Mouse (Mus musculus) neural tube, embryonic 12.5 days (tissue): ENCODE results near the gene Mical3. TPM values are rescaled to one million over a fixed set of nuclear protein-coding genes. Genes with fewer than 3 reads are reported as not detected.

Experiments used
- ATAC-seq: fragments of 200-750 bp; cut with Nextera tagmentation; 2 replicates; pipeline ENCODE4 v1.8.0; 2017; ENCODE audit warnings: low read depth, mild to moderate bottlenecking, moderate TSS enrichment, moderate library complexity; ENCODE audit not compliant: low FRiP score
- H3K27ac ChIP-seq: fragments of 300-500 bp; sonication (generic); 2 replicates; pipeline ENCODE4 v1.5.1; 2016
- H3K27me3 ChIP-seq: fragments of 300-500 bp; sonication (generic); replicated peaks from 2 replicates; pipeline ENCODE4 v1.6.1; 2016; ENCODE audit warnings: mild to moderate bottlenecking
- H3K36me3 ChIP-seq: fragments of 300-500 bp; sonication (generic); 2 replicates; pipeline ENCODE4 v1.6.1; 2016; ENCODE audit warnings: mild to moderate bottlenecking
- H3K4me1 ChIP-seq: fragments of 300-500 bp; sonication (generic); 2 replicates; pipeline ENCODE4 v1.6.1; 2016
- H3K4me2 ChIP-seq: fragments of 300-500 bp; sonication (generic); replicated peaks from 2 replicates; pipeline ENCODE4 v1.6.1; 2016; ENCODE audit warnings: mild to moderate bottlenecking
- H3K4me3 ChIP-seq: fragments of 300-500 bp; sonication (generic); 2 replicates; pipeline ENCODE4 v1.5.1; 2016
- H3K9ac ChIP-seq: fragments of 300-500 bp; sonication (generic); 2 replicates; pipeline ENCODE4 v1.6.1; 2016; ENCODE audit warnings: mild to moderate bottlenecking
- H3K9me3 ChIP-seq: fragments of 300-500 bp; sonication (generic); 2 replicates; pipeline ENCODE4 v1.6.1; 2016; ENCODE audit warnings: mild to moderate bottlenecking
- WGBS: fragments of 180-500 bp; shearing (Covaris S2); methylation state at CpG from one replicate; pipeline ENCODE4 v1.1.7; 2016; 5-methylcytosine and 5-hydroxymethylcytosine counted together
- polyA plus RNA-seq: library from polyadenylated mRNA; unstranded; fragments of >200 nt; fragmentation: Nextera tagmentation; extraction: Ambion mirVana; gene quantifications from 2 replicates; pipeline ENCODE4 v1.2.1, GENCODE M21; 2016

Gene Mical3
- polyA plus RNA-seq, 1 experiment from 2014 or later, result 17.3 TPM

DNA sequence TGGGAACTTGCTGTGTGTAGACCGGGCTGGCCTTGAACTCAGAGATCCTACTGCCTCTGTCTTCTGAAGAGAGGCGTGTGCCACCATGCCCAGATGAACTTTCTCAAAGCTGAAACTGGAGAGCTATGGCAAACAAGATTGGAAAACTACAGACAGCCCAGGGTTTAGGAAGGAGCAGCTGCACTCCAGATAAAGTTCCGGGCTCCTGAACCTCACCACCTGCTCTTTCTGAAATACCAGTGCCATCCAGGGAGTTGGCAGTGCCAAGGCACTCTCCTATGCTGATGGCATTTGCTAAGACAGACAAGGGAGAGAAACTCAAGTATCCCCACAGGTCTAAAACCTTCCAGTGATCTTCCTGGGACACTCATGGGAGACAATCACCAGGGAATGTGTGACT lies 166.6 kb downstream of the Mical3 start:
- no peak overlapping the region for H3K27ac ChIP-seq
- no peak for ATAC-seq
- H3K4me2 ChIP-seq, result no peak overlapping the region
- H3K27me3 ChIP-seq, result no peaks in the 10 kb centered on the region
- H3K9me3 ChIP-seq, result no peaks in the 10 kb centered on the region
- 92% methylated on average over 3 of the region's 3 CpGs for WGBS
- H3K36me3 ChIP-seq, result peaks cover 15% of the 10 kb centered on the region
- H3K4me3 ChIP-seq, result no peak overlapping the region
- no peaks in the 10 kb centered on the region for H3K4me1 ChIP-seq
- no peak overlapping the region for H3K9ac ChIP-seq

DNA sequence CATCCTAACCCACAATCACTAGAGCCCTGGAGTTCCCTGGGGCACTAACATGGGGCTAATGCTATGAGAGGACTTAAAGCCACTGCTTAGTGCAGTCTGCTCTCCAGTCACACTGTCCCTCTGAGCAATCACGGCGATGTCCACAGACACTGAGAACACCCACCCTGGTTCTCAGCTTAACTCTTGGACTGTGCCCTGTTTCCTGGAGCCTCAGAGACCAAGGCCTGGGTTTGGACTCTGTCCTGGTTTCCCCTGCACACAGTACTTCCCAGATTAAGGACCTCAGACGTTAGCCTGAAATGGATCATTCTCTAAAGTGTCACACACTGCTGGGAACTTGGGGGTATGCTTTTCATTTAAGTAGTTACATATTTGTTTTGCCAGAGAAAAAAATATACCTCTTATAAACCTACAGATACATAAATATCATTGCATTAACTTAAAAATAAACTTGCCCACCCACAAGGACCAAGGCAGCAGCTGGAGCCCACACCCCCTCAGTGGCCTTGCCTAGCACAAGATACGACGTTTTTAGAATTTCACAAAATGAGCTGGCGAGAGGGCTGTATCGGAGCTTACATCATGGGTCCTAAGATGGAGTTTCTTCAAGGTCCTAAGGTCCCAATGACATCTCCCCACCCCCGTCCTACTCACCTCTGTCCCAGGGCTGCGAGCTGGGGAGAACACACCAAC lies 170.3 kb downstream of the Mical3 start:
- no peaks in the 10 kb centered on the region for H3K9me3 ChIP-seq
- no peaks in the 10 kb centered on the region for H3K4me1 ChIP-seq
- H3K27me3 ChIP-seq, result no peaks in the 10 kb centered on the region
- no peak overlapping the region for H3K27ac ChIP-seq
- ATAC-seq, result no peak
- H3K9ac ChIP-seq, result no peak overlapping the region
- no peak overlapping the region for H3K4me3 ChIP-seq
- no peak overlapping the region for H3K4me2 ChIP-seq
- 90% methylated on average over 9 of the region's 9 CpGs for WGBS
- peaks cover 43% of the 10 kb centered on the region for H3K36me3 ChIP-seq

DNA sequence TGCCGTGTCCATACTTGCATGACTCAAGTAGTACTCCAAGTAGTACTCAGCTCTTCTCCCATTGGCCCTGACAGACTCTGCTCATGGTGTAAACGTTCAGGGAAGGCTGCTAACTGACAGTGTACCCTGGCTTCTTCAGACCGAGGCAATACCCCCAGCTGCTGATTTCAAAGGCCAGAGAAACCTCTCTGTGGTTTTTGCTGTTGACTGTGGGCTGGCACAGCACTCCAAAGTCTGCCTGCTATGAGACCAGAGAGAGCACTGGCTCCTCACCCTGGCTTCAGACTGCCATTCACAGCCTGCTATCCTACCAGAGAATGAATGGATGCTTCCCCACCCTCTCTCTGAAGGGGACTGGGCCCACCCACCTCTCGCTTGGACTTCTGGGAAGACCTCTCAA lies 173.5 kb downstream of the Mical3 start:
- Histone ChIP-seq H3K36me3 (peaks cover 53% of the 10 kb centered on the region), H3K9ac (no peak overlapping the region), H3K27ac (no peak overlapping the region), H3K4me2 (no peak overlapping the region), H3K4me3 (no peak overlapping the region), H3K27me3 (no peaks in the 10 kb centered on the region), H3K9me3 (no peaks in the 10 kb centered on the region), H3K4me1 (no peaks in the 10 kb centered on the region)
- ATAC-seq, result no peak
- WGBS, result 86% methylated on average over 4 of the region's 4 CpGs

DNA sequence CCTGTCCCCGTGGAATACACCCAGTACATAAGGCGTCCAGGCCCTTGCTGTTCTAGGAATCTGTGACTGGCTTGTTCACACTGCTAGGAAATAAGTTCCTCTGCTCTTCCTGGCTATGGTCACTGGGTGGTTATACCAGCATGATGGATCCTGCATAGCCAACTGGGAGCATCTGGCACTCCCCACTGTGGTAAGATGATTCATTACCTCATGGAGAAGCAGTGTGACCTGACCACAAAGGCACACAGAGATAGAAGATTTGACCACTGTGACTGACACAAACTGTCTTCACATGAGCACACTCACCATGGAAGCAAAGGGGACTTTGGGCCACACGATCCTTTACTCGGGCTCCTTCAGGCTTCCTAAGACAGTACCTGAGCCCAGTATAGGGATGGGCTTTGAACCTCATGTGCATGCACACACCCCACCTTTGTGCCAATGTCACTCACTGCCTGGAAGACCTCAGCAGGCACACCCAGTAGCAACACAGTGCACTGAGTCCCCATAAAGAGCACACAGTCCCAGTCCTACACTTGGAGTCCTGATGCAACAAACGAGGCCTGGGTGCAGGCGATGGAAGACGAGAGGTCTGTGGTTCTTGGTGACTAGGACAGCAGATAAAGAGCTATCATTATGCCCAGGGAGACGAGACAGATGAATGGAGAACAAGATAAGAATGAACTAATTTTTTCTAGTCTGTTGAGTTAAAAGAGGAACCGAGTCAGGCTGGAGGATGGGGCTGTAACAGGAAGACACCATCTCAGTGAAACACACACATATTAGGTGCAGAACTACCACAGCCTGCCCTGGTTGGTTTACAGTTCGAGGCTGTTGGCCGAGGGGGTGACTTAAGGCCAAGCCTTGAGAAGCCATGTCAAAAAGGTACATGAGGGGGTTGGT lies 174.3 kb downstream of the Mical3 start:
- Histone ChIP-seq H3K4me1 (no peaks in the 10 kb centered on the region), H3K27ac (no peak overlapping the region), H3K4me3 (no peak overlapping the region), H3K27me3 (no peaks in the 10 kb centered on the region), H3K4me2 (no peak overlapping the region), H3K9me3 (no peaks in the 10 kb centered on the region), H3K9ac (no peak overlapping the region), H3K36me3 (peaks cover 58% of the 10 kb centered on the region)
- ATAC-seq, result no peak
- 89% methylated on average over 11 of the region's 11 CpGs for WGBS

DNA sequence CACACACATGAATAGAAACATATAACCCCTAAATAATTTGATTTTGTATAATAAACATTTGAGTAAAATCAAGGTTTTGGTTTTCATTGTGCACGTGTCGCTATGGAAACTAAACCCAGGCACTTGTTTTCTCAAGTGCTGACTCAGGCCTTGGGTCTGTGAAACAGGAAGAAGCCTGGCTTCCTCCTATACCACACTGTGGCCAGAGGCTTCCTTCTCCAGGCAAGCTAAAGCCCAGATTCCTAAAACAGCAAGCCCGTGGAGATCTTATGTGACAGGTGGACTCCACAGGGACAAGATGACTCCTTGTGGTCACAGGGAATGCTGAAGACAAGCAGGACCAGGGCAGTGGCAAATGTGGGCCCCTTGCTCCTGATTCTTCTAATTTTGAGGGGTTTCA lies 175.6 kb downstream of the Mical3 start:
- H3K9ac ChIP-seq, result no peak overlapping the region
- H3K36me3 ChIP-seq, result peaks cover 64% of the 10 kb centered on the region
- ATAC-seq, result no peak

DNA sequence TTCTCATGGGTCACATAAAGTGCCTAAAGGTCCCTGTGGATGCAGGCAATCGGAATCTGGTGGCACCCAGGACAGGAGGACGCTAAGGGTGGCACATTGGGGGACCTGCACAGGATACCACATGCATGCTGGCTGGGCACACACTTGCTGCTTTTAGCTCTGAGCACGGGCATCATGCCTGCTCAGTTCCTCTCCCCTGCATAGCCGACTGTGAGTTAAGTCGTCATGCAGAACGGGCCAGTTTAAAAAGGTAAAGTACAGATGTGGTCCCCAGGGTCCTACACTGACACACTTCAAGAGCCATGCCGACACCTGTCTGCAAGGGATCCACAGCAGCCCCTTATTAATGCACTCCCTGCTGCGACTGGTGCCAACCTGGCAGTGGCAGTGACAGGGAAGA lies 176.6 kb downstream of the Mical3 start:
- Histone ChIP-seq H3K4me1 (no peaks in the 10 kb centered on the region), H3K4me3 (no peak overlapping the region), H3K9ac (no peak overlapping the region), H3K36me3 (peaks cover 64% of the 10 kb centered on the region), H3K4me2 (no peak overlapping the region), H3K27ac (no peak overlapping the region), H3K27me3 (no peaks in the 10 kb centered on the region), H3K9me3 (no peaks in the 10 kb centered on the region)
- no peak for ATAC-seq
- 90% methylated on average over 8 of the region's 8 CpGs for WGBS

More for the DNA sequence above, 175.6 kb downstream of the Mical3 start:
- Histone ChIP-seq H3K4me1 (no peaks in the 10 kb centered on the region), H3K27me3 (no peaks in the 10 kb centered on the region), H3K27ac (no peak overlapping the region), H3K9me3 (no peaks in the 10 kb centered on the region), H3K4me3 (no peak overlapping the region), H3K4me2 (no peak overlapping the region)
- 80% methylated on average over 3 of the region's 3 CpGs for WGBS

DNA sequence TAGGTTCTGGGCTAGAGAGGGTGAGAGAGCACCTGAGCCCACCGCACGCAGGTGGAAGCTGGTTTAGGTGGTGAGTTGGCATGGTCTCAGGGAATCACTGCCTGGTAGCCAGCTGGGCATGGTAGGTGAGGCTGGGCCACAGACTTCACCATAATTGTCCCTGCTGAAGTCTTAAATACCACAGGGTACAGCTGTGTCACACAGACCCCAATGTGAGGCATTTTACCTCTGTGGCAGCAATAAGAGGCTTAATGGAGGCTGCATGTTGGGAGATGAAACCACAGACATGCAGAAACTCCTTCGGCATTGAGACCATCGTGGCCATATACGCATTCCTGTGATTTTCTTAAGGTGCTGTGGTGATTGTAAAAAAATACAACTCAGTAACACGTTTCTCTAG lies 178.3 kb downstream of the Mical3 start:
- Histone ChIP-seq H3K4me2 (no peak overlapping the region), H3K9ac (no peak overlapping the region), H3K27me3 (no peaks in the 10 kb centered on the region), H3K4me3 (no peak overlapping the region), H3K9me3 (no peaks in the 10 kb centered on the region), H3K36me3 (peaks cover 57% of the 10 kb centered on the region), H3K27ac (no peak overlapping the region), H3K4me1 (no peaks in the 10 kb centered on the region)
- ATAC-seq, result no peak
- 88% methylated on average over 6 of the region's 6 CpGs for WGBS

DNA sequence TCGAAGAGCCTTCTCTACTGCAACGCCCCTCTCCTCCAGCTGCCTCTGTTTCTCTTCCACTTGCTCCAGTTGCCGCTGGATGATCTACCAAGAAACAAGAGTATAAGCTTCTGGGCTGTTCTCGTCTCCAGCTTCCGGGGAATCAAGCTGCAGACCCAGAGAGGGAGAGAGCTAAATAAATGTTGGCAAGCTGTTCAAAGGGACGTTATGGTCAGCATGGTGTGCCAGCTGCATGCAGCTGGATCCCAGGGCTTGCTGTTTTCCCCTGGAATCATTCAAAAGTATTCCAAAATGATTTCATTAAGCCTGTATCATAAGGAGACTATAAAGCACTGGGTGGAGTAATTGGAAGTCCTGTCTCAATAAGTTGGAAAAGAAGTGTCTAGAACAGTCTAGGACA lies 179.5 kb downstream of the Mical3 start:
- WGBS, result 88% methylated on average over 6 of the region's 6 CpGs
- Histone ChIP-seq H3K9me3 (no peaks in the 10 kb centered on the region), H3K36me3 (peaks cover 52% of the 10 kb centered on the region), H3K9ac (no peak overlapping the region), H3K4me1 (no peaks in the 10 kb centered on the region), H3K4me2 (no peak overlapping the region), H3K27ac (no peak overlapping the region), H3K27me3 (no peaks in the 10 kb centered on the region), H3K4me3 (no peak overlapping the region)
- no peak for ATAC-seq

DNA sequence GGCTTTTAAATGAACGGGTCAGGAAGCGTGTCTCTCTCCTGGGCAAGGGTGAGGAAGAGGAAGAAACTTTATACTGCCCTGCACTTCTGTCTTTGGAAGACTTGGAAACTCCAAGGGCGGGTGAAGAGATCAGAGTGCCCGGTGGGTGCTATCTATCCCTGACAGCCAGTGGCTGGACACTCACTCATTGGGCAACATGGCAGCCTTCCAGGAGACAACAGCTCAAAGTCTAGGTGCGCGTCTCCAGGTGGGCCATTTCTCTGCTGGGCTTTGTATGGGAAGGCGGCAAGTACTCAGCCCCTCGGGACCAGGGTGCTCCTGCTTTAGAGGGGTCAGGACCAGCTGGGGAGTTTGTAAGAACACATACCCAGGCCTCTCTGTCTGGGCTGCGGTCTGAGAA lies 185.3 kb downstream of the Mical3 start:
- Histone ChIP-seq H3K9me3 (no peaks in the 10 kb centered on the region), H3K27ac (no peak overlapping the region), H3K4me2 (no peak overlapping the region), H3K27me3 (no peaks in the 10 kb centered on the region), H3K4me1 (no peaks in the 10 kb centered on the region), H3K9ac (no peak overlapping the region), H3K4me3 (no peak overlapping the region), H3K36me3 (peaks cover 25% of the 10 kb centered on the region)
- WGBS, result 93% methylated on average over 9 of the region's 9 CpGs
- ATAC-seq, result no peak

DNA sequence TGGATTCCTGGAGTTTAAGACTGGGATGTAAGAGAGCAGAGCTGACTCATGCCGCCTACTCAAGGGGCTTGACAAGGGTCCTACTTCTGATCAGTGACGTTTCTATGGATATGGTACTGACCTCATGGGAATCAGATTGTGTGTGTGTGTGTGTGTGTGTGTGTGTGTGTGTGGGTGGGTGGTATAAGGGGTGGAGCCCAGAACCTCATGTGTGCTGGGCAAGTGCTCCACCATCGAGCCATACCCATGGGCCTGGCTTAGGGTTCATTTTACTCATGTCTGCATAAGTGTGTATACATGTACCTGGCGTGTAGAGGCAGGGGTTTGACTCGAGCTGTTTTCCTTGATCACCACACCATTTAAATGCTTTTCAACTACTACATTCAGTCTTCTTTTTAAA lies 186.8 kb downstream of the Mical3 start:
- no peak overlapping the region for H3K4me3 ChIP-seq
- no peaks in the 10 kb centered on the region for H3K9me3 ChIP-seq
- no peaks in the 10 kb centered on the region for H3K27me3 ChIP-seq
- H3K4me2 ChIP-seq, result no peak overlapping the region
- H3K9ac ChIP-seq, result no peak overlapping the region
- no peak for ATAC-seq
- H3K36me3 ChIP-seq, result peaks cover 18% of the 10 kb centered on the region; the same call in 1 of the 2 replicates
- H3K27ac ChIP-seq, result no peak overlapping the region
- 91% methylated on average over 5 of the region's 5 CpGs for WGBS
- H3K4me1 ChIP-seq, result no peaks in the 10 kb centered on the region

DNA sequence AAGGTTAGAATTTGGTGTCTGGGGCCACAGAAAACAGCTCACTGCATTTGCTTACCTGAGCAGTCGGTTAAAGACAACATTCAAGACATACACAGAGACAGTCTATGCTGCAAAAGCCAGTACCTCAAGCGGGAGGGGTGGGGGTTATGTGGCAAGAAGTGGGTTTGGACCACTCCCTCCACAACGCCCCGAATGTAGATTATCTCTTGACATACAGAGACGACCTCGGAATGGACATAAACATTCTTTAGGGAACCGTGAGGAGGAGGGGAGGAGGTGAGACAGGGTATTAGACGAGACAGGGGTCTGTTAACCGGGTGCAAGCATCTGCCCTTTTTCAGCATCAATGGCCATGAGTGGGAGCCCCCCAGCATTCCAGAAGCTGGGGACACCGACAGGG lies 187.2 kb downstream of the Mical3 start:
- Histone ChIP-seq H3K27me3 (no peaks in the 10 kb centered on the region), H3K36me3 (peaks cover 16% of the 10 kb centered on the region; the same call in 1 of the 2 replicates), H3K4me3 (no peak overlapping the region), H3K9ac (no peak overlapping the region), H3K4me1 (no peaks in the 10 kb centered on the region), H3K27ac (no peak overlapping the region), H3K9me3 (no peaks in the 10 kb centered on the region), H3K4me2 (no peak overlapping the region)
- WGBS, result 87% methylated on average over 10 of the region's 10 CpGs
- no peak for ATAC-seq

DNA sequence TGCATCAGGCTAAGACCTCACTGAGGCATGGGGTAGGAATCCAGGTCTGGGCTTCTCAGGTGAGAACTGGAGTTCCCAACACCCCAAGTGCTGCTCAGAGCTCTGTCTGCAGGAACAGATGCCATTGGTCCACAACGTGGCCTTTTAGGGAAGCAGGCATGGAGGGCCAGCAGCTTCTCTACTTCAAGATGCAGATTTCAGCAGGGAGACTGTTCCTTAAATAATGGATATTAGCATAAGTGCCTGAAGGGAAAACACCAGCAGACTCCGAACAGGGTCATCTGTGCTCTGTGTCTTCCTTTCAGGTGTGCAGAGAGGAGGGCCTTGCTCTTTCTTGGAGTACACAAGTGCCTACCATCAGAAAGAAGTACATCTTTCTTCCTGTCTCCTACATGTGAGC lies 187.7 kb downstream of the Mical3 start:
- H3K4me2 ChIP-seq, result no peak overlapping the region
- no peak overlapping the region for H3K9ac ChIP-seq
- H3K27me3 ChIP-seq, result no peaks in the 10 kb centered on the region
- no peaks in the 10 kb centered on the region for H3K4me1 ChIP-seq
- peaks cover 12% of the 10 kb centered on the region; the same call in 1 of the 2 replicates for H3K36me3 ChIP-seq
- no peak overlapping the region for H3K4me3 ChIP-seq
- WGBS, result 73% methylated on average over 2 of the region's 2 CpGs
- ATAC-seq, result no peak
- no peak overlapping the region for H3K27ac ChIP-seq
- H3K9me3 ChIP-seq, result no peaks in the 10 kb centered on the region
